Mouse (Mus musculus) liver, adult (tissue): Measurements from ENCODE around the gene Notch2.

Experiments used
- GATA4 ChIP-seq: IDR thresholded peaks from 2 replicates; pipeline ENCODE4 v1.6.1; 2014; ENCODE audit warnings: mild to moderate bottlenecking, low read length; ENCODE audit not compliant: insufficient replicate concordance

The Notch2 gene

DNA sequence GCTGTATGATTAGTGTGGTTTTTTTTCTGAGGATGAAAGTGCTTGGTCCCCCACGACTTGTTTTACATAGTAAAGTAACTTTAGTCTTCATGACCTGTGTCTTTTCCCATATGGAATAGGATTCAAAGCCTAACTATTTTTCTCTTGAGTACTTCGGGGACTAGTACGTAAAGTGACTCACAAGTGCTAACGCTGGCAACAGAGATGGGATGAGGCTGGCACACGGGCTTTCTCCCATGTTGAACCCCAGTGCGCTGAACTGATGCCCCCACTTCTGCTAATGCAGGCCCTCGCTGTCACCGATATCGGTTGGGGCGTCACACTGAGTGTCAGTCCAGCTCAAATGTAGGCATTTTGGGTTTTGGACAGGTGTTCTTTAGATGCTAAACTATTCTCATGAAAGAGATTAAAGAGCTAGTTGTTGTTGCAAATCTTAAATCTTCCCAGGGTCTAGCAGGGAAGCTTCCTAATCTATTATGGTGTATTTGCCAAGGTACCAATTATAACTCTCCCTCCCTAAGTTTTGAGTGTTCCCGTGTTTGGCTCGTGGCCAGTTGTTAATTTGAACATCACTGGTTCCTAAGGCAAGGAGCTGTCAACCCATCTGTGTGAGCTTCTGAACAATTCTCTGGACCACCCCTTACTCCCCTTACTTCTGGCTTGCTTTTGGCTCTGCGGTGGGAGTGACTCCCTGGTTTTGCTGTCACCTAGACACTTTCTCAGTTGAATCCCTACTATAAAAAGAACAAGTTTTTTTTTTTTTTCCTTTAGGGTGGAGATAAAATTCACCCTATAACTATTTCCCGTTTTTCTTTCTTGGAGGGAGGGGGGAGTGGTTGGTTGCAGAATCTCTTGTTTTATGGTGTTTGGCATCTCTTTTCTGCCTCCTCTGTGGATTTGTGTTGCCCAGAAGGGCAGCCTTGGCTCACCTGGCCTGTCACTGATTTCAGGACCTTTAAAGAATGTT lies 2.2 kb downstream of the Notch2 start:
- TF ChIP-seq GATA4, result no peak

DNA sequence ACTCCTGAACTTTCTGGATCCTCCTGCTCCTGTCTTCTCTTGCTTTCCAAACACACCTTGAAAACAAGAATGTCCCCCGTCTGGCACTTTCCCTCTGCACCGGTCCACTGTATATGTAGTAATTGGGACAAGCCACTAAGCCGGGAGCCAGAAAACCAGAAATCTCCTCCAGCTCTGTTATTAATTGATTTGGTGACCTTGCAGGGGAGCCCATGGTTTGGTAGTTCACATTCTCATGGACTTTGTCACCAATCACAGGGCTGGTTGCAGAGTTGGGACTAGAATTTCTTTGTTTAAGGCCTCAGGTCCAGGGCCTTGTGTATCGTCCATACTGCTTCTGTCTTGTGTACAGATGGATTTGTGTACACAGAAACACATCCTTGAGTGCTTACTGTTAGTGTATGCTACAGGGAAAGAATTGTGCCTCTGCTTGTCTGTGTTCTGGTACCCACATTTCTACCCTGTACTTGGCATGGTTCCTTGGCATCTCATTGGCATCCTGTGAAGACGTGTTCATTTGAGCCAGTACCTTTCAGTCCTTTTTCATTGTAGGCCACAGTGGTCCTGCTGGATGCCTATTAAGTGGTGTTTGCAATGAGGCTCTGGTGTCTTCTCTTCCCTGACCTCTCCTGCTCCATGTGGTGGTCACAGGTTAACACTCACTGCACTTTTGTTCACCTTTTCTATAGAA lies 3.7 kb downstream of the Notch2 start:
- TF ChIP-seq GATA4, result no peak

DNA sequence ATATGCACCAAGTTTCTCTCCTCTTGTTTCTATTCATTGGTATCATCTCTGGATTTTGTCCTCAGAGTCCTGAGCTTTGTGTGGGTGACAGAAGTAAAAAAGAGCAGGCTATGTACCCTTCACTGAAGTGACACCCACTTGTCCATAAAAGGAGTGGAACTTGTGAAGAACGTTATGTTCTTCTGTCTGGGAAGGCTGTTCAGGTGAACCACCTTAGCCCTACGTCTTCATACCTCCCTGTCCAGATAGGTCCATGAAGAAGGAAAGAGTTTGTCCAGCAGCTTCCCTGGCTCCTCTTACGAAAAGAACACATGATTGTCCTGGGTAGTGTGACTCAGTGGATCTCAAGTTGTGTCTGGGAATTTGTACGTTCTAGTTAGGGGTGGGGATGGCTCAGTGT lies 4.9 kb downstream of the Notch2 start:
- no peak for TF ChIP-seq GATA4

DNA sequence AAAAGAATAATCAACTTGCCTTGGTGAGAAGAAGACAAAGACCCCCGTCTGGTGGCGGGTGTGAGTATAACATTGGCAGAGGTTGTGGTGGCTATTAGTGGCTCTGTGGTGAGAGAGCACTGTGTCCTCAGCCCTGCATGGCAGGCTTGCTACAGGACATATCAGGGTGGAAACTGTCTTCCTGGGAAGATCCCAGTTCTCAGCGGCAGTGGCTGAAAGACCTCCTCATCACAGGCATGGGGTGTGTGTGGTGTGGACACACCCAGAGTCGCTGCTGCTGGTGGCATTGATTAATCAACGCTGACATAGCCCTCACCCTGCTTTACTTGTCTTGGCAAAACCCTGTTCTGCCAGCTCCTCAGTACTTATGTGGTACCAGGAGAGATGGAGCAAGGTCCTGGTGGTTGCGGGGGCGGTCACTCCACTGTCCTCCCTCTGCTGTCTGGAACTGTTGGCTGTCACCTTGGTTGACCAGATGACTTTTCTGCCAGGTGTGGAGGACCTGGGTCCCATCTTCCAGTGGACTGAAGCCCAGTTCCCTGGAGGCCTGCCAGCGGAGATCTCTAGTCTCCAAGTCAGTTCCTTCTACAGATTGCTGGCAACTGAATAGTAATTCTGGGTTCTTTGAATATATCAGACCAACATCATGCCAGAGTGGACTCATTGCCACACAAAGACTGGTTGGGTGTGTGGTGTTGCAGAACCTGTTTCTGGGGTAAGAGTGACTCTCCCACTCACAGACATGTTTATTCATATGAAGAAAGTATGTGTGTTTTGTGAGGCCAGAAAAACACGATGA lies 7.3 kb downstream of the Notch2 start:
- TF ChIP-seq GATA4, result no peak

DNA sequence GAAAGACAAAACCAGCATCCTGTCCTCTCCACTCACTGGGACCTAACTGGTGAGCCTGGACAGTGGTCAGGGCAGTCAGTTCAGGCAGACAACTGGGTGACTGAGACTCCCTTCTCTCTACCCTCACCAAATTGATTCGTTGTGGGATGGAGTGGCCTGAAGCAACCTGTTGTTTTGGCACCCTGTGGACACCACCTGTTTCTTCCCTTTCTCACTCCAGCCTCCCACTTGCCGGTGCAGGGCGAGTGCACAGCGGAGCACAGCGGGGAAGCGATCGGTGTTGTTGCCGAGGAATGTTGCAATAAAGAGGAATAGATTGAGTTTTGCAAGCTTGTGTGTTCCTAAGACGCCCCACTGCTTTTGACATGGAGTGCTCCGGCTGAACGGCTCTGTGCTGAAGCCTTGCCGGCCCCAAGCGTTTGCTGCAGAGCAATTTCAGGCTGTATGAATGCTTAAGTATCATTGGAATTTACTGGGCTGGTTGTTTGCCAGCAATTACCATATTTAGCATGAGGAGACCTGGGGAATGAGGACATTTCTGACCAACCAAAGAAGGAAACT lies 11.0 kb downstream of the Notch2 start:
- TF ChIP-seq GATA4, result no peak

DNA sequence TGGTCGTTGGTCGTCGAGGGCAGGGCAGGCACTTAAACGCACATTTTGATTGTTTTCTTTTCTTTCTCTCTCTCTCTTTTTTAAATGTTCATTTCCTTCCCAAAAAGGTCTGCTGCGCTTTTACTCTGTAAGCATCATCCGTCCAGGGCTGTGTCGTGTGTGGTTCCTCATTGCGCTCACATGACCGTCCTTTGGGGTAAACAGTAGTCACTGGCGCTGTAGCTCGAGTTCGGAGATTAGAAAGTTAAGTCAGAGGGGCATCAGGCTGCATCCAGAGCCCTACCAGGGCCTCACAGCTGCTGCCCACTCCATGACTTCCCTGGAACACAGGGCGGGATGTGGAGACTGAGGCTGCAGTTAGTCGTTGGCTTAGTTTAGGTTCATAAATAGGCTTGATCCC lies 12.2 kb downstream of the Notch2 start:
- no peak for TF ChIP-seq GATA4

DNA sequence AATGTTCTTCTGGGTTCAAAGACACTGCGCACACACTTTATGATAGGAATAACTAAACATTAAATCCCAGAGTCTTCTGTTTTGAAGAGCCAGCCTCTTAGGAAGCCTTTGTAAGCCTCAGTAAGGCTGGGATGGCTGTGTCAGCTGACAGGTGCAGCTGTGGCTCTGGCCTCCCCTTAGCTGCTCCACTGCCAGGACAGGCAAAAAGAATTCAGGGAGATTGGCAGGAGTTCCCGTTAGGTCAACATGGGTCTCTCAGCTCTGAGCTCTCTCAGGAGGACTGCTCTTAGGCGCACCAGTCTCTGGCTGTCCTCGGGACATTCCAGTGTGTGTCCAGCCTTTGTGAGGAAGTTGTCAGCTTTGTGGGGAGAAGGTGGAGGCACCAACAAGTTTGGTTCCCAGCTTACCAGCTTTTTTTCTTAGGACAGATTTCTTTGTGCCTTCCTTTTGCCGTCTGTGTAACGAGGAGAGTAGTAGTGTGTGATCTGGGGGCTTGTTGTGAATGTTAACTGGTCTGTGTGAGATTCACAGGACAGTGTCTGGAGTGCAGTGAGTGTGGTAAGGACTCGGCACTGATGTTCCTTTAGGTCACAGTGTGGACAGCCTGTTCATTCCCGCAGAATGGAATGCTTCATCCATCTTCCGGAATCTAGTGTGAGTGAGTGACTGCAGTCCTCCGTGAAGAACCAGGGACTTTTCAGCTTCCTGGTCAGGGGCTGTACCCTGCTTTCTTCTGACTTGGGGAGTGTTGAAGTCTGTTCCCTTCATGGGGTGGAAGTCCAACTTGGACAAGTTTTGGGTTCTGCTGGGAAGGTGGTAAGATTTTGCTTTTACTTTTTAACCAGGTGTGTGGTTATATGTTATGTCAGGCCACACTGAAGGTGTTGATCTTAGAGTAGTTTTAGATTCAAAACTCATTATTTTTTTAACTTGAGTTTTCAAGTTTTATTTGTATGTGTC lies 12.9 kb downstream of the Notch2 start:
- TF ChIP-seq GATA4, result no peak

DNA sequence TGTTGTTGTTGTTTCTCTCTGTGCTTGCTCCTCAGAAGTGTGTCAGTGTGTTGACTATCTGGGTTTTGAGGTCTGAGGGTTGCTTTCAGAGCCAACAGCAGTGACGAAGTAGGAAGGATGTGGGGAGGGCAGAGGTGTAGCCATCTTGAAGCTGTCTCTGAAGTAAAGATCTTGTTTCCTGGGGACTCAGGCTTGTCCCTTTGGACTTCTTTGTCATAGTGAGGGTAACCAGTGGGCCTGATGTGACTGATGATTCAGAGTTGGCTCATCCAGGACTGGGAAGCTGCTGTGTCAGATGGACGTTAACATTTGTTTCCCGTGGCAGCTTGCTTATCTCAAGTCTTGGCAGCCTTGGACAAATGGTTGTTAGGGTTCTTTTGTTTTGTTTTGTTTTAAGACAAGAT lies 14.0 kb downstream of the Notch2 start:
- no peak for TF ChIP-seq GATA4

DNA sequence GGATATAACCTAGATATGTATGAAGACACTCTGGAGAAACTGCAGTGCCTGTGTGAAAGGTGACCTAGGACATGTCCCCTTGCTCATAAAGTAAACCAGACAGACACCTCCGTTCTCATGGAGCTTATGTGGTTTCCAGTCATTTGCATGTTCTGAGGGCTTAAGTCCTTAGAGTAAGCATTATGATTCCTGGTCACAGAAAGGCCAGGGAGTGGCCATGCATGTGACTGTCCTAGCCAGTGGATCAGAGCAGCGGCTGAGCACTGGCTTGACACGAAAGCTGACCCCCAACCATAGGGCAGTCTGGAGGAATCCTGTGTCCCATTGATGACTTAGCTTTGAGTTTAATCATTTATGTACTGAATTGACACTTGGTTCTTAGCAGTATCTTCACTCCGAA lies 14.7 kb downstream of the Notch2 start:
- TF ChIP-seq GATA4, result no peak

DNA sequence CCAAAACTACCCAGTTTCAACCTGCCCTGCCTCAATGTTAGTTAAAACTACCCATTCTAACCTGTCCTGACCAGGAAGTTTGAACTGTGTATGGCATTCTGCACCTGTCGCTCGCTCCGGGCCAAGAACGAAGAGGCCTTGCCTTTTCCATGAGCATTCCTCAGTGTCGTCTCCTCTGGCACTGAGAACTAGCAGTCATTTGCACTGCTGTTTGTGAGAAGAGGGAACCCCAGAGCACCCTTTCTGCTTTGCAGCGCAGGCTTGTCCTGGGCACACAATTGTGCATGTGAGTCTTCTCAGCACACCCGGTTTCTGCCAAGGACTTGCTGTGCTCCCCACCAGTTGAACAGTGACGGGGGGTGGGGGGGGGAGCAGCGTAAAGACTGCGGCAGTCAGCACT lies 15.6 kb downstream of the Notch2 start:
- no peak for TF ChIP-seq GATA4

DNA sequence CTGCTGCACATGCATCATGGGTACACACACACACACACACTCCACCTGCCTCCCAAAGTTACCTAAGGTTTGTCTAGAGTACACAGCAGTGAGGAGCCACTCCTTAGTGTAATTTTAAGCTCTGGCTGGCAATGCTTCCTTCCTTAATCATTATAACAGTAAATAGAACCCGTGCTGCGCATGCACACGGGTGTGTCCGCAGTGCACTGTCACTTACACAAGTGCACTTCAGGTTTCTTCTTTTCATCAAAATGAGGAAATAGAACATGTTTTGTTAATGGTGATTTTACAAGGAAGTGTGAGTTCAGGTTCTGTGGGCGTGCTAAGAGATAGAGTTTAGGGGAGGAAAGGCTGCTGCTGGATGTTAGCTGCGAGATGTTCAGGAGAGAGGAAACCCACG lies 17.8 kb downstream of the Notch2 start:
- TF ChIP-seq GATA4, result no peak

DNA sequence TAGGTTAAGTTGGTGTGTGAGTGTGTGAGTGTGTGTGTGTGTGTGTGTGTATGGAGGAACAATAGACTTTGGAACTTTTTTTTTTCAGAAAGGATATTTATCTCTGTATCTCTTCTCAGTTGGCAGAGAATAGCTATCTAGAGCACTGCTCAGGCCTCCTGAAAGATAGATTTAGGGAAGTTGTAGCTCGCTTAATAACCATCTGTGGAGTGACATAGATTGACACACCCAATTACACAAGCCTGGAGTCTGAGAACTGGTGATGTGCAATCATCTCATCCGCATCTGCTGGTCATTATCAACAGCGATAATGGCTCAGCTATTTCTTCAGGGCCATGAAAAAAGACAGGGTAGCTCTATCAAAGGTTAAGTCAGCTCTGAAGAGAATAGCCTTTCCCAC lies 18.9 kb downstream of the Notch2 start:
- no peak for TF ChIP-seq GATA4

DNA sequence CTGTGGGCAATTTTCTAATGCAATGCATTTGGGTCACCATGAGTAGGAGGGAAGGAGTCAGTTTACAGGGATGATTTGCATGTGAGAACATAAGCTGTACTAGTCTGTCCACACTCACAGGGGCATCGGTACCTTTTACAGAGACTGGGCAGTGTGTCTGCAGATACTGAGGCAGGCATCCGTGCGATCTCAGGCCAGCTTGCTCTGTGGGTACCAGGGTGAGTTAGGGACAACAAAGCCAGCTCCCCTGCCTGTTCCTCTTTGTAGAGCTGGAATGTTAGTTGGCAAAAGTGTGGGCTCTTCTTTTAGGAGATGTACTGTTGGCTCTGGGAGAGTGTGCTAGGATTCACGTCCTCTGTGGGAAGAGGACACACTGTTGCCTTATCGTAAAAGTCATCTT lies 19.6 kb downstream of the Notch2 start:
- TF ChIP-seq GATA4, result no peak
